Mouse (Mus musculus) kidney, postnatal 0 days (tissue): Measurements from ENCODE around the gene Numb. TPM values are rescaled to one million over a fixed set of nuclear protein-coding genes. Genes with fewer than 3 reads are reported as not detected.

Experiments used
- ATAC-seq: fragments of 200-750 bp; cut with Nextera tagmentation; replicated peaks from 2 replicates; pipeline ENCODE4 v1.8.0; 2017; ENCODE audit warnings: low read depth, moderate number of reproducible peaks, moderate TSS enrichment, moderate library complexity; ENCODE audit not compliant: low FRiP score
- DNase-seq: peaks from one replicate; pipeline ENCODE4 v3.0.0-alpha.2; 2016; ENCODE audit warnings: low spot score
- H3K27ac ChIP-seq: fragments of 300-500 bp; sonication (generic); 2 replicates; pipeline ENCODE4 v1.5.1; 2014; ENCODE audit warnings: mild to moderate bottlenecking
- H3K27me3 ChIP-seq: fragments of 300-500 bp; sonication (generic); 2 replicates; pipeline ENCODE4 v1.6.1; 2014; ENCODE audit warnings: low read length, mixed read lengths; ENCODE audit not compliant: insufficient read depth
- H3K36me3 ChIP-seq: fragments of 300-500 bp; sonication (generic); 2 replicates; pipeline ENCODE4 v1.6.1; 2014; ENCODE audit warnings: low read length, mixed read lengths; ENCODE audit not compliant: insufficient read depth
- H3K4me1 ChIP-seq: fragments of 300-500 bp; sonication (generic); replicated peaks from 2 replicates; pipeline ENCODE4 v1.6.1; 2014; ENCODE audit warnings: antibody characterized with exemption, low read length, mixed read lengths; ENCODE audit not compliant: insufficient read depth
- H3K4me2 ChIP-seq: fragments of 300-500 bp; sonication (generic); 2 replicates; pipeline ENCODE4 v1.6.1; 2014; ENCODE audit warnings: mild to moderate bottlenecking, low read length, moderate library complexity, mixed read lengths
- H3K4me3 ChIP-seq: fragments of 300-500 bp; sonication (generic); replicated peaks from 2 replicates; pipeline ENCODE4 v1.5.1; 2014; ENCODE audit warnings: low read depth, low read length
- H3K9ac ChIP-seq: fragments of 300-500 bp; sonication (generic); 2 replicates; pipeline ENCODE4 v1.6.1; 2014; ENCODE audit warnings: low read depth, low read length
- H3K9me3 ChIP-seq: fragments of 300-500 bp; sonication (generic); replicated peaks from 2 replicates; pipeline ENCODE4 v1.6.1; 2016; ENCODE audit warnings: low read length, inconsistent platforms, mixed read lengths
- CTCF ChIP-seq: IDR thresholded peaks from 2 replicates; pipeline ENCODE4 v1.5.1; 2016; ENCODE audit warnings: antibody characterized with exemption, low read depth, mild to moderate bottlenecking, moderate library complexity
- WGBS: fragments of 180-500 bp; shearing (Covaris S2); extraction: QIAGEN DNeasy Blood & Tissue Kit; methylation state at CpG from one replicate; pipeline ENCODE4 v1.1.7; 2014; 5-methylcytosine and 5-hydroxymethylcytosine counted together
- polyA plus RNA-seq: library from polyadenylated mRNA; unstranded; fragments of >200 nt; fragmentation: Nextera tagmentation; extraction: Ambion mirVana; gene quantifications from 2 replicates; pipeline ENCODE4 v1.2.1, GENCODE M21; 2015

Gene Numb
- polyA plus RNA-seq, 1 experiment from 2014 or later, result 28.7 TPM

- Histone ChIP-seq H3K27me3 (no peaks in the 10 kb centered on the region), H3K4me3 (no peak overlapping the region), H3K27ac (peak overlapping the region; percentile 1; the same call in 1 of the 2 replicates), H3K36me3 (no peaks in the 10 kb centered on the region), H3K9me3 (no peaks in the 10 kb centered on the region), H3K4me2 (no peak overlapping the region), H3K4me1 (no peaks in the 10 kb centered on the region), H3K9ac (no peak overlapping the region)
- DNase-seq (no peak), ATAC-seq (no peak)
- TF ChIP-seq CTCF, result no peak
- WGBS, result 74% methylated on average over 3 of the region's 3 CpGs
These were observed 2.6 kb upstream of the Numb start for GRCm38 (mm10) chr12:83924332-83924731.

GRCm38 (mm10) chr12:83923486-83923859 is 1.7 kb upstream of the Numb start:
- DNase-seq (no peak), ATAC-seq (no peak)
- Histone ChIP-seq H3K4me3 (no peak overlapping the region), H3K4me1 (no peaks in the 10 kb centered on the region), H3K27me3 (no peaks in the 10 kb centered on the region), H3K9ac (no peak overlapping the region), H3K4me2 (no peak overlapping the region), H3K36me3 (no peaks in the 10 kb centered on the region), H3K9me3 (no peaks in the 10 kb centered on the region), H3K27ac (peak overlapping the region; percentile 1; the same call in 1 of the 2 replicates)
- WGBS, result 89% methylated on average over 1 of the region's 1 CpGs
- TF ChIP-seq CTCF, result no peak

DNA sequence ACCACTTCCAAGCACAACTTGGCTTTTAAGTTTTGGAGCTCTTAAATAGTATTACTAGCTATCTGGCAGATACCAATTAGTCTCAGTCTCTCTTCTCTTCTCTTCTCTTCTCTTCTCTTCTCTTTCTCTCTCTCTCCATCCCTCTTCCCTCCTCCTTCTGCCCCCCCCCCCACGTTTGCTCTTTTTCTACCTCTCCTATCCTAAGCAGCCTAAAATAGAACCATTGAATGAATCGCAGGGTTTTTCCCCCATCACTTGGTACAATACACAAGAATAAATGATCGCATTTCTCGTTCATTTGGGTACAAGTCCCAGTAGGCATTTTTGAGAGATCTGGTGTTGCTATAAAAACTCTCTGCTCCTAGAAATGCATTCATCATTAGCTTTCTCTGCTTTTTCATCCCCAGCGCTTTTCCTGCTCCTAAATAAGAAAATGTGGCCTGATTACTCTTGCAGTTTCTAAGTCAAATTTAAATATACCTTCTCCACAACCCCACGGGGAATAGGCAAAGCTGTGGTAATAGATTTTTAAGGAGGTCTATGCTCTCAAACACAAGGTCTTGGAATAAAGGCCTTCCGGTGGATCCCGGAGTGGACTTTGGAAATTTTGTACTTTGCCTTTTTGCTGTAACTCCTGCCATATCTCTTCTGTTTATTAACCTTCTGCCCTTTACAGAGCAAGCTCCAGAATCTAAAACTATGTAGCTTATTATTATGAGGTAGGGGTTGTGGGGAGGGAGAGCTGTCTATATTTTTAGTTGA is 1.2 kb upstream of the Numb start:
- no peaks in the 10 kb centered on the region for H3K4me1 ChIP-seq
- no peak for ATAC-seq

GRCm38 (mm10) chr12:83920721-83921441 is 853 bp downstream of the Numb start:
- no peaks in the 10 kb centered on the region for H3K36me3 ChIP-seq
- no peak for ATAC-seq
- peak; percentile 39 for DNase-seq
- H3K9me3 ChIP-seq, result no peaks in the 10 kb centered on the region
- H3K9ac ChIP-seq, result peak overlapping the region; percentile 93
- no peaks in the 10 kb centered on the region for H3K27me3 ChIP-seq
- peak overlapping the region; percentile 86 for H3K4me3 ChIP-seq
- 0 out of 2 replicates have a peak, but pooled peaks cover 4% of the 10 kb centered on the region for H3K4me1 ChIP-seq
- H3K4me2 ChIP-seq, result peak overlapping the region; percentile 92
- under 1% methylated on average over 31 of the region's 31 CpGs for WGBS
- no peak for TF ChIP-seq CTCF
- H3K27ac ChIP-seq, result peak overlapping the region; percentile 94

More for the DNA sequence above, 1.2 kb upstream of the Numb start:
- DNase-seq, result no peak
- no peaks in the 10 kb centered on the region for H3K9me3 ChIP-seq
- H3K9ac ChIP-seq, result peak overlapping the region; percentile 59
- H3K27ac ChIP-seq, result peak overlapping the region; percentile 80
- 25% methylated on average over 8 of the region's 8 CpGs for WGBS
- peak overlapping the region; percentile 65 for H3K4me2 ChIP-seq
- peak overlapping the region; percentile 86 for H3K4me3 ChIP-seq
- TF ChIP-seq CTCF, result no peak
- H3K36me3 ChIP-seq, result no peaks in the 10 kb centered on the region
- no peaks in the 10 kb centered on the region for H3K27me3 ChIP-seq

DNA sequence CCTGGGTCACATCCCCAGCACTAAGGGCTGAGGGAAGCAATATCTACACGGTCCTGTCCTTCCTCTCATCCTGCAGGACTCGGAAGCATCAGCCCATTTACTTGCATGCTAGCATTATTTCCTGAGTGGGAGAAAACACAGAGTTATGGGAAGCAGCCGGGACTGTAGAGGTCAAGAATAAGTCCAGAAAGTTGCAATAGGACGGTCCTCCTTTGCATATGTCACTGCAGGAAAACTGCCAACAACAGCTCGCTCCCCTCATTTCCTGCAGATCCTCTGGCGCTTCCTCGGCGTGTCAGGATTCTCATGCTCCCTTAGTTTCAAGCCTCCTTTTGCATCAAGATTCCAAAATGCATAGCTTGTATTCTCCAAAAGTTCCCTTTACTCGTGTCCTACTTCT is 4.8 kb downstream of the Numb start:
- Histone ChIP-seq H3K27me3 (no peaks in the 10 kb centered on the region), H3K9me3 (no peaks in the 10 kb centered on the region), H3K36me3 (no peaks in the 10 kb centered on the region), H3K9ac (no peak overlapping the region), H3K4me1 (peaks cover 4% of the 10 kb centered on the region; the same call in 1 of the 2 replicates), H3K27ac (no peak overlapping the region), H3K4me2 (no peak overlapping the region), H3K4me3 (no peak overlapping the region)
- WGBS, result 58% methylated on average over 9 of the region's 9 CpGs
- ATAC-seq, result no peak
- no peak for TF ChIP-seq CTCF
- peak; percentile 74 for DNase-seq

- Histone ChIP-seq H3K4me2 (no peak overlapping the region), H3K27me3 (no peaks in the 10 kb centered on the region), H3K36me3 (no peaks in the 10 kb centered on the region), H3K4me3 (no peak overlapping the region), H3K9ac (no peak overlapping the region), H3K27ac (no peak overlapping the region), H3K4me1 (peaks cover 4% of the 10 kb centered on the region; the same call in 1 of the 2 replicates), H3K9me3 (no peaks in the 10 kb centered on the region)
- ATAC-seq (no peak), DNase-seq (no peak)
- TF ChIP-seq CTCF, result no peak
- 90% methylated on average over 1 of the region's 1 CpGs for WGBS
These were observed 6.9 kb downstream of the Numb start for GRCm38 (mm10) chr12:83914797-83915196.
